Mouse (Mus musculus) olfactory bulb, adult 2 months (tissue): ENCODE results near the gene Bhlha9.

Source experiments
- CTCF ChIP-seq: fragments of 200-500 bp; IDR thresholded peaks from 2 replicates; pipeline ENCODE4 v1.5.1; 2012; ENCODE audit warnings: low read depth, mild to moderate bottlenecking, low read length, moderate library complexity; ENCODE audit not compliant: insufficient read depth
- POLR2A ChIP-seq: fragments of 200-500 bp; IDR thresholded peaks from 2 replicates; pipeline ENCODE4 v1.6.1; 2012; ENCODE audit warnings: mild to moderate bottlenecking, low read depth, low read length, moderate library complexity; ENCODE audit not compliant: insufficient read depth

GRCm38 (mm10) chr11:76647500-76647899 lies 24.8 kb upstream of the Bhlha9 start:
- TF ChIP-seq CTCF (peak; percentile 90), POLR2A (no peak)
